Mouse (Mus musculus) hindbrain, embryonic 15.5 days (tissue): Measurements from ENCODE around the gene Col4a4. TPM values are rescaled to one million over a fixed set of nuclear protein-coding genes. Genes with fewer than 3 reads are reported as not detected.

Experiments used
- ATAC-seq: fragments of 200-750 bp; cut with Nextera tagmentation; 2 replicates; pipeline ENCODE4 v1.8.0; 2017; ENCODE audit warnings: low read depth, moderate number of reproducible peaks, moderate TSS enrichment; ENCODE audit not compliant: low FRiP score
- H3K27ac ChIP-seq: fragments of 300-500 bp; sonication (generic); replicated peaks from 2 replicates; pipeline ENCODE4 v1.5.1; 2015; ENCODE audit warnings: mild to moderate bottlenecking, inconsistent platforms
- H3K27me3 ChIP-seq: fragments of 300-500 bp; sonication (generic); 2 replicates; pipeline ENCODE4 v1.6.1; 2015; ENCODE audit warnings: control low read depth, inconsistent platforms
- H3K36me3 ChIP-seq: fragments of 300-500 bp; sonication (generic); 2 replicates; pipeline ENCODE4 v1.6.1; 2015; ENCODE audit warnings: control low read depth, inconsistent platforms
- H3K4me1 ChIP-seq: fragments of 300-500 bp; sonication (generic); replicated peaks from 2 replicates; pipeline ENCODE4 v1.6.1; 2015; ENCODE audit warnings: control low read depth, inconsistent platforms
- H3K4me2 ChIP-seq: fragments of 300-500 bp; sonication (generic); 2 replicates; pipeline ENCODE4 v1.6.1; 2015; ENCODE audit warnings: moderate library complexity, mild to moderate bottlenecking, inconsistent platforms
- H3K4me3 ChIP-seq: fragments of 300-500 bp; sonication (generic); 2 replicates; pipeline ENCODE4 v1.5.1; 2015; ENCODE audit warnings: mild to moderate bottlenecking, inconsistent platforms
- H3K9ac ChIP-seq: fragments of 300-500 bp; sonication (generic); 2 replicates; pipeline ENCODE4 v1.6.1; 2015; ENCODE audit warnings: inconsistent platforms
- H3K9me3 ChIP-seq: fragments of 300-500 bp; sonication (generic); 2 replicates; pipeline ENCODE4 v1.6.1; 2016; ENCODE audit warnings: control low read depth, inconsistent platforms
- WGBS: fragments of 180-500 bp; shearing (Covaris S2); methylation state at CpG from one replicate; pipeline ENCODE4 v1.1.7; 2015; 5-methylcytosine and 5-hydroxymethylcytosine counted together
- polyA plus RNA-seq: library from polyadenylated mRNA; unstranded; fragments of >200 nt; fragmentation: Nextera tagmentation; extraction: Ambion mirVana; gene quantifications from 2 replicates; pipeline ENCODE4 v1.2.1, GENCODE M21; 2015

Gene Col4a4
- polyA plus RNA-seq, 1 experiment from 2014 or later: 0.25 TPM

DNA sequence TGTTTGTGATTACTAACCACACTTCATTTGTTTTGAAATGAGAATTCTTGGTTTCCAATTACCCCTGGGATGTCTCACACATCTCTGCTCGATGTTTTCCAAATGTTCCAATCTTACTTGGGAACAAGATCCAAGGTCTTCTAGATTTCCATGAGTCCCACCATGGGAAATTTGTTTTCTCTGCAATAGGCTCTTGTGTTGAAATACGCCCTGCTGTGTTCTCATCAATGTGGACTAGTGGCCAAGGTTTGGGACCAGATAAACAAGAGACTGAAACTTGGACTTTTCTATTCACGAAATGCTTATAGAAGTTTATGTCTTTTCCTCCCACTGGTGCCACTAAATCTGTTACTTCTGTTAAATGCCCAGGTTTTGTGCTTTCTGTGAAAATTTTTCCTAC is 11.0 kb downstream of the Col4a4 start:
- Histone ChIP-seq H3K36me3 (no peaks in the 10 kb centered on the region), H3K27me3 (no peaks in the 10 kb centered on the region), H3K4me1 (no peaks in the 10 kb centered on the region), H3K9me3 (no peaks in the 10 kb centered on the region), H3K4me3 (no peak overlapping the region), H3K9ac (no peak overlapping the region), H3K4me2 (no peak overlapping the region), H3K27ac (no peak overlapping the region)
- no peak for ATAC-seq
- 89% methylated on average over 3 of the region's 3 CpGs for WGBS

- Histone ChIP-seq H3K27me3 (no peaks in the 10 kb centered on the region), H3K36me3 (no peaks in the 10 kb centered on the region), H3K27ac (no peak overlapping the region), H3K4me3 (no peak overlapping the region), H3K9ac (no peak overlapping the region), H3K4me1 (no peaks in the 10 kb centered on the region), H3K4me2 (no peak overlapping the region), H3K9me3 (no peaks in the 10 kb centered on the region)
- WGBS: 80% methylated on average over 1 of the region's 1 CpGs
- ATAC-seq: no peak
Observed at GRCm38 (mm10) chr1:82571758-82572157, 14.9 kb downstream of the Col4a4 start.

DNA sequence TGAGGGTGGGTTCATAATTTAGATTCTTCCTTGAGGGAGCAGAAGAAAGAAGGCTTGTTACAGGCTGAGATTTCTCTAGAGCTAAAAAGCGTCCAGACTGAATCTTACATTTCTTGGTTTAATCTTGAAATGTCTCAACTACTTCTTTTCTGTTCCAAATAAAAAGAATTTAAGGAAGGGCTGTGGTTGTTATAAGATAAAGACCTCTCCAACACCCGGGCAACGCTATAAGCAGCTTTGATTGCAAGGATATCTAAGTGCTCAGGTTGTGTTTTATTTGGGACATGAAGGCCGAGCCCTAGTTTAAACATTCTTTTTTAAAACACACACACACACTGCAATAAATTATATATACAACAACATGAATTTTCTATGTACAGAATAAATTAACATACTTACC is 17.2 kb downstream of the Col4a4 start:
- no peak overlapping the region for H3K4me3 ChIP-seq
- no peaks in the 10 kb centered on the region for H3K36me3 ChIP-seq
- H3K9me3 ChIP-seq: no peaks in the 10 kb centered on the region
- no peak overlapping the region for H3K4me2 ChIP-seq
- no peak overlapping the region for H3K27ac ChIP-seq
- 93% methylated on average over 4 of the region's 4 CpGs for WGBS
- no peak overlapping the region for H3K9ac ChIP-seq
- H3K4me1 ChIP-seq: no peaks in the 10 kb centered on the region
- no peak for ATAC-seq
- no peaks in the 10 kb centered on the region for H3K27me3 ChIP-seq

GRCm38 (mm10) chr1:82560223-82560622 is 26.4 kb downstream of the Col4a4 start:
- H3K9ac ChIP-seq: no peak overlapping the region
- no peak overlapping the region for H3K4me3 ChIP-seq
- no peaks in the 10 kb centered on the region for H3K27me3 ChIP-seq
- H3K4me2 ChIP-seq: no peak overlapping the region
- no peaks in the 10 kb centered on the region for H3K4me1 ChIP-seq
- no peak overlapping the region for H3K27ac ChIP-seq
- H3K9me3 ChIP-seq: no peaks in the 10 kb centered on the region
- 77% methylated on average over 4 of the region's 4 CpGs for WGBS
- no peaks in the 10 kb centered on the region for H3K36me3 ChIP-seq
- no peak for ATAC-seq

- 0 out of 2 replicates have a peak, but pooled peaks have one; percentile 23 for ATAC-seq
- 83% methylated on average over 5 of the region's 5 CpGs for WGBS
Observed at GRCm38 (mm10) chr1:82554889-82555288, 31.8 kb downstream of the Col4a4 start.

DNA sequence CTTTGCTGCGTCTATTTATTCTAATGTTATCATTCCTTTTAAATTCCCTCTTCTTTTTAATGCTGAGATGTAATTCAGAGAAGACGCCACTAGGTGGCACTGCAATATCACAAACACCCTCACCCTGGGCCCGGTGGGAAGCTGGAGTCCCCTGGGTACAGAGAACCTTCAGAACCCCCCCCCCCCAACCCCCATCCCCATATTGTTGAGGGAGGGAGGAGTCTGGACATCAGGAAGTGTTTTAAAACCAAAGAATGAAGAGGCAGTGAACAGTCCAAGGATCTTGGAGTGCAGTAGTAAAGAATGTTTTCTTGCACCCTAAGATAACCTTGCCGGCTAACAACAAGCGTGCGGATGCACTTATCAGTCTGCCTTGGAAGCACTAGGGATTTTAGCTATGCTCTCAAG is 32.2 kb downstream of the Col4a4 start:
- 44% methylated on average over 6 of the region's 6 CpGs for WGBS
- peak; percentile 75 for ATAC-seq
- Histone ChIP-seq H3K4me3 (no peak overlapping the region), H3K9ac (no peak overlapping the region), H3K4me1 (no peaks in the 10 kb centered on the region), H3K27ac (no peak overlapping the region), H3K27me3 (no peaks in the 10 kb centered on the region), H3K4me2 (no peak overlapping the region), H3K9me3 (no peaks in the 10 kb centered on the region), H3K36me3 (no peaks in the 10 kb centered on the region)

More at GRCm38 (mm10) chr1:82554889-82555288, 31.8 kb downstream of the Col4a4 start:
- Histone ChIP-seq H3K9ac (no peak overlapping the region), H3K4me3 (no peak overlapping the region), H3K4me1 (no peaks in the 10 kb centered on the region), H3K4me2 (no peak overlapping the region), H3K27me3 (no peaks in the 10 kb centered on the region), H3K36me3 (no peaks in the 10 kb centered on the region), H3K9me3 (no peaks in the 10 kb centered on the region), H3K27ac (no peak overlapping the region)

DNA sequence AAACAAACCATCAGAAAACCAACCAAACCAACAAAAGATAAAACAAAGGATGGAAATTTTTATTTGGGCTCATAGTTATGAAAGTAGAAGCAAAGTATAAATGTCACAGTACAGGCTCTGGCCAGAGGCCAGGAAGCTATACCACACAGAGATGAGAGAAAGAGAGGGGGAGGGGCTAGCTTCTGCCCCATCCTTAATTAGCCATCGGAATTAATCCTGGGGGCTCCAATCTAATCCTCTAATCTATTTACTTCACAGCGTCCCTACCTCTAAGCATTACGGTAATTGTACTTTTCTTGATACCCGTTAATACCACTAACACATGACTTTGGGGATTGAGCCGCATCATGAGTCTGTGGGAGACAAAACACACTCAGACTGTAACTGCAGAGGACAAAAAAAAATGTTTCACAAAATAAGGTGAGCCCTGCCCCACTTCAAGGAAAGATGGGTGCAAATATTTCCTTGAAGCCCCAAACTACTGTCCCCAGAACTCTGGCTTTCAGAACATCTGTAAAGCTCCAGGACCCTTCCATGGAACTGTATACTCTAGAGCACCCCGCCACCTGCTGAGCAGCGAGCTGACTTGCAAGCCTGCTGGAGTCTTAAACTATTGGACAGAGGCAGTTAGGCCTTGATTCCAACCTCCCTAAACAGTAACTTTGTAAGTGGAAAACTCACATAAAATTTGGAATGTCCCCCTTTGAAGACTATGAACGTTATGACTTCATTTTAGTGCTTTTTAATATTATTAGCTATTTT is 41.3 kb downstream of the Col4a4 start:
- Histone ChIP-seq H3K4me2 (no peak overlapping the region), H3K36me3 (no peaks in the 10 kb centered on the region), H3K9ac (no peak overlapping the region), H3K27me3 (no peaks in the 10 kb centered on the region), H3K9me3 (no peaks in the 10 kb centered on the region), H3K27ac (no peak overlapping the region), H3K4me1 (no peaks in the 10 kb centered on the region), H3K4me3 (no peak overlapping the region)
- no peak for ATAC-seq
- 77% methylated on average over 8 of the region's 8 CpGs for WGBS

DNA sequence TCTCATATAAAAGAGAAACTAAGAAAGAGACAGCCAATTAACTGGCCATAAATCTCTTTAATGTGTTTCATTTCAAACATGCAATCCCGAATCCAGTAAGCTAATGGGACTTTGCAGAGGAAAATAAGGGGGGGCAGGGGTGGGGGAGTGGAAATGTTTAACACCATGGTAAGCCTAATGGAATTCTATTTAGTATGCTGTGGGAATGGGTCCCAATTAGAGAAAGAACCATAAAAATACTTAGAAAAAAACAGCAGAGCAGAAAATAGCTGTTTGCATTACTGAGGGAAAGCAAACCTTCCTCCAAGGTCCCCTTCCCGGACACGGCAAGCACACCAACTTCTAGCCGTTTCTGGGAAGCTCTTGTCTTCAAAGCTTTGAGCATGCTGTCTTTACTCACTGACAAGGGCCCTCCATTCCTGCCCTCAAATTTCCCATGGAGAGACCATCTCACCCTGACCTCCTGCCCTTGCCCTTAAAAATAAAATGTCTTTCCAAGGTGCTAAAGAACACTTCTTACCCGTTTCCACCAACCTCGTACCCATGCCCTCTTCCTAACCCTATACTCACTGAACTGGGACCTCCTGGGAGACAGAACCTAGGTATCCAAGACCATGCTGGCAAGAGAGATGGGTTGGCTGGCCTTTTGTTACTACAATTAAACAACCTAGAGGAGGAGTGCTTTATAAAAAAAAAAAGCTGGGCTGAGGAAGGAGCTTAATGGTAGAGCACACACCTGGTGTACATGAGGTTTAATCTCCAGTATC is 42.0 kb downstream of the Col4a4 start:
- H3K36me3 ChIP-seq: no peaks in the 10 kb centered on the region
- H3K4me2 ChIP-seq: no peak overlapping the region
- H3K27ac ChIP-seq: no peak overlapping the region
- no peaks in the 10 kb centered on the region for H3K9me3 ChIP-seq
- H3K27me3 ChIP-seq: no peaks in the 10 kb centered on the region
- 60% methylated on average over 6 of the region's 6 CpGs for WGBS
- ATAC-seq: no peak
- no peak overlapping the region for H3K4me3 ChIP-seq
- no peak overlapping the region for H3K9ac ChIP-seq
- H3K4me1 ChIP-seq: no peaks in the 10 kb centered on the region

DNA sequence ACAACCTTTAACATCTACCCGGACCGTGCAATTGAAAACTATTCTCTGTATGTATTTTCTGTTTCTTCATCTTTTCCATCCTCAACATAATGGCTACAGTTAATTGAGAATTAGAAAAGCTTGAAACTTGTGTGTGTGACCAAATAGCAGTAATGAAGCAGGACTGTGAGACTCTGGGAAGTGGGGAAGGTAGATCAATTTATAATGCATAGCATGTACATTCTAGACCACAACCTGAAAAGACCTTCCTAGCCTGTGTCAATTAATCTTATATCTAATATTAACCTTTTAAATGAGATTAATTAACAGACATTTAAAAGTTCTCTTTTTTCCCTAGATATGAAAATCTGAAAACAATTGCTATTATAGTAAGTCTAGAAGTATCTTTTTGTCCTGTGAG is 42.7 kb downstream of the Col4a4 start:
- H3K9me3 ChIP-seq: no peaks in the 10 kb centered on the region
- H3K9ac ChIP-seq: no peak overlapping the region
- H3K4me1 ChIP-seq: no peaks in the 10 kb centered on the region
- H3K4me2 ChIP-seq: no peak overlapping the region
- H3K4me3 ChIP-seq: no peak overlapping the region
- H3K36me3 ChIP-seq: no peaks in the 10 kb centered on the region
- H3K27ac ChIP-seq: no peak overlapping the region
- ATAC-seq: no peak
- 75% methylated on average over 2 of the region's 2 CpGs for WGBS
- H3K27me3 ChIP-seq: no peaks in the 10 kb centered on the region

DNA sequence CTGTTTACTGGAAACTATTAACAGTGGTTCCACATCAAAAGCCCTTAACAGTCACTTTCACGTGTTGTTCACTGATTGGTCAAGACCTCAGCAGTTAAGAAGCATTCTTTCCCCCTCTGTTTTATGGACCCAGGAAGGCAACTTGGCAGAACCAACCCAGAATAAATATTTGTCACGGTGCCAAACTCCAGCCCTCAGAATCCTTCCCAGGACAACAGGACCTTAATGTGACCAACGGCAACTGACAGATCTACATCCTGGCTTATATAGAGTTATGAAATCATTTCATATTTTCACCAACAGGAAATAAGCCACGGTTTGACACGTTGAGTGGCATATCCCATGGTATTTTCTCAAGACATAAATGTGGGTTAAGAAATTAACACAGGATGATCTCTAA is 46.6 kb downstream of the Col4a4 start:
- Histone ChIP-seq H3K4me3 (no peak overlapping the region), H3K9ac (no peak overlapping the region), H3K9me3 (no peaks in the 10 kb centered on the region), H3K36me3 (no peaks in the 10 kb centered on the region), H3K4me1 (peaks cover 8% of the 10 kb centered on the region; the same call in 1 of the 2 replicates), H3K27ac (no peak overlapping the region), H3K4me2 (no peak overlapping the region), H3K27me3 (no peaks in the 10 kb centered on the region)
- WGBS: 83% methylated on average over 5 of the region's 5 CpGs
- no peak for ATAC-seq

- WGBS: 65% methylated on average over 3 of the region's 3 CpGs
- Histone ChIP-seq H3K36me3 (no peaks in the 10 kb centered on the region), H3K27me3 (no peaks in the 10 kb centered on the region), H3K9ac (no peak overlapping the region), H3K9me3 (no peaks in the 10 kb centered on the region), H3K4me3 (no peak overlapping the region), H3K27ac (no peak overlapping the region), H3K4me2 (no peak overlapping the region), H3K4me1 (peaks cover 8% of the 10 kb centered on the region; the same call in 1 of the 2 replicates)
- ATAC-seq: no peak
Observed at GRCm38 (mm10) chr1:82537848-82538247, 48.8 kb downstream of the Col4a4 start.

GRCm38 (mm10) chr1:82536515-82537174 is 50.0 kb downstream of the Col4a4 start:
- H3K36me3 ChIP-seq: no peaks in the 10 kb centered on the region
- no peak overlapping the region; the same call in 1 of the 2 replicates for H3K4me2 ChIP-seq
- no peak overlapping the region for H3K4me3 ChIP-seq
- H3K9me3 ChIP-seq: no peaks in the 10 kb centered on the region
- H3K27me3 ChIP-seq: no peaks in the 10 kb centered on the region
- H3K9ac ChIP-seq: no peak overlapping the region
- no peak overlapping the region for H3K27ac ChIP-seq
- peaks cover 8% of the 10 kb centered on the region; the same call in 1 of the 2 replicates for H3K4me1 ChIP-seq
- WGBS: 31% methylated on average over 6 of the region's 6 CpGs
- peak; percentile 68; the same call in 1 of the 2 replicates for ATAC-seq
